Mouse (Mus musculus) kidney, postnatal 0 days (tissue): ENCODE measurements at regions not wholly inside any gene's neighbourhood (a gene's known extent, or its start where the extent isn't known, plus 50 kb on each side); places are given as distances from the start of the nearest gene placed in this dataset.

ENCODE experiments used
- ATAC-seq: fragments of 200-750 bp; cut with Nextera tagmentation; replicated peaks from 2 replicates; pipeline ENCODE4 v1.8.0; 2017; ENCODE audit warnings: low read depth, moderate number of reproducible peaks, moderate TSS enrichment, moderate library complexity; ENCODE audit not compliant: low FRiP score
- DNase-seq: peaks from one replicate; pipeline ENCODE4 v3.0.0-alpha.2; 2016; ENCODE audit warnings: low spot score
- H3K27ac ChIP-seq: fragments of 300-500 bp; sonication (generic); 2 replicates; pipeline ENCODE4 v1.5.1; 2014; ENCODE audit warnings: mild to moderate bottlenecking
- H3K27me3 ChIP-seq: fragments of 300-500 bp; sonication (generic); 2 replicates; pipeline ENCODE4 v1.6.1; 2014; ENCODE audit warnings: low read length, mixed read lengths; ENCODE audit not compliant: insufficient read depth
- H3K36me3 ChIP-seq: fragments of 300-500 bp; sonication (generic); 2 replicates; pipeline ENCODE4 v1.6.1; 2014; ENCODE audit warnings: low read length, mixed read lengths; ENCODE audit not compliant: insufficient read depth
- H3K4me1 ChIP-seq: fragments of 300-500 bp; sonication (generic); replicated peaks from 2 replicates; pipeline ENCODE4 v1.6.1; 2014; ENCODE audit warnings: antibody characterized with exemption, low read length, mixed read lengths; ENCODE audit not compliant: insufficient read depth
- H3K4me2 ChIP-seq: fragments of 300-500 bp; sonication (generic); 2 replicates; pipeline ENCODE4 v1.6.1; 2014; ENCODE audit warnings: mild to moderate bottlenecking, low read length, moderate library complexity, mixed read lengths
- H3K4me3 ChIP-seq: fragments of 300-500 bp; sonication (generic); replicated peaks from 2 replicates; pipeline ENCODE4 v1.5.1; 2014; ENCODE audit warnings: low read depth, low read length
- H3K9ac ChIP-seq: fragments of 300-500 bp; sonication (generic); 2 replicates; pipeline ENCODE4 v1.6.1; 2014; ENCODE audit warnings: low read depth, low read length
- H3K9me3 ChIP-seq: fragments of 300-500 bp; sonication (generic); replicated peaks from 2 replicates; pipeline ENCODE4 v1.6.1; 2016; ENCODE audit warnings: low read length, inconsistent platforms, mixed read lengths
- CTCF ChIP-seq: IDR thresholded peaks from 2 replicates; pipeline ENCODE4 v1.5.1; 2016; ENCODE audit warnings: antibody characterized with exemption, low read depth, mild to moderate bottlenecking, moderate library complexity
- WGBS: fragments of 180-500 bp; shearing (Covaris S2); extraction: QIAGEN DNeasy Blood & Tissue Kit; methylation state at CpG from one replicate; pipeline ENCODE4 v1.1.7; 2014; 5-methylcytosine and 5-hydroxymethylcytosine counted together

DNA sequence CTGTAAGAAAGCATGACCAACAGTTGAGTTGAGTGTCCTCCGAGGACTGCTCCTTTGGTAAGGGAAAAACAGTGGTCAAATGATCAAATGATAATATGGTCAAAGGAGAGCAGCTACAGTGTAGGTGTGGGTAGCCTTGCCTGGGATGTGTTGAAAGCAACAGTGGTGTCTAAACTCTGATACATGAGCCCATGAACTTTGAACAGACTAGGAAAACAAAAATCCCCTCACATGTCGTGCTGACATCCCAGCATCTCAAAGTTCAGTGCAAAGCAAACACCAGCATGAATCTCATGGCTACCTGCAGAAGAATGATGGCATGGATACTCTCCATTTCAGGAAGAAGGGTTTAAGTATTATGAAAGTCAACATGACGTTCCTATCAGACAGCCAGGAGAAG, 171.3 kb upstream of the Lpp start:
- H3K27me3 ChIP-seq, result no peaks in the 10 kb centered on the region
- no peak for DNase-seq
- H3K36me3 ChIP-seq, result no peaks in the 10 kb centered on the region
- H3K4me2 ChIP-seq, result no peak overlapping the region
- no peak for TF ChIP-seq CTCF
- H3K9ac ChIP-seq, result no peak overlapping the region
- H3K4me3 ChIP-seq, result no peak overlapping the region
- H3K4me1 ChIP-seq, result no peaks in the 10 kb centered on the region
- H3K9me3 ChIP-seq, result no peaks in the 10 kb centered on the region
- WGBS, result 80% methylated on average over 3 of the region's 3 CpGs
- no peak for ATAC-seq
- H3K27ac ChIP-seq, result no peak overlapping the region

DNA sequence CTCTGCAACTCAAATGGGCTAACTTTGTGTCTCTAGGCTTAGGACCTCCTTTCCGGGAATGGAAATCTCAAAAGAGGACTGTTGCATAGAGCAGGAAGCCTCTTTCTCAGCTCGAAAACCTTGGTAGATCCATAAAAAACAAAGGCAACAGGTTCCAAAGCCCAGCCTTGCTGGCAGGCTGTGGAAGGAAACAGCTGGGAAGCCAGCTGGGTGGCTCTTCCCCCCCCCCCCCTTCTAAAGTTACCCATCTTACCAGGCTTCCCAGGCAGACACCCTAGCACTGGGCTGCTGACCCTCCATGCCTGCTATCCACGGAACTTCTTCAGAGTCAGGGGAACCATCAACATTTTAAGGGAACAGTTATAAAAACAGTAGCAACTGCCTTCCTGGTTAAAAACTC, 172.7 kb upstream of the Lpp start:
- Histone ChIP-seq H3K9me3 (no peaks in the 10 kb centered on the region), H3K4me1 (no peaks in the 10 kb centered on the region), H3K9ac (no peak overlapping the region), H3K4me3 (no peak overlapping the region), H3K27ac (no peak overlapping the region), H3K36me3 (no peaks in the 10 kb centered on the region), H3K27me3 (no peaks in the 10 kb centered on the region), H3K4me2 (no peak overlapping the region)
- DNase-seq, result no peak
- WGBS, result 77% methylated on average over 3 of the region's 3 CpGs
- no peak for TF ChIP-seq CTCF
- no peak for ATAC-seq

DNA sequence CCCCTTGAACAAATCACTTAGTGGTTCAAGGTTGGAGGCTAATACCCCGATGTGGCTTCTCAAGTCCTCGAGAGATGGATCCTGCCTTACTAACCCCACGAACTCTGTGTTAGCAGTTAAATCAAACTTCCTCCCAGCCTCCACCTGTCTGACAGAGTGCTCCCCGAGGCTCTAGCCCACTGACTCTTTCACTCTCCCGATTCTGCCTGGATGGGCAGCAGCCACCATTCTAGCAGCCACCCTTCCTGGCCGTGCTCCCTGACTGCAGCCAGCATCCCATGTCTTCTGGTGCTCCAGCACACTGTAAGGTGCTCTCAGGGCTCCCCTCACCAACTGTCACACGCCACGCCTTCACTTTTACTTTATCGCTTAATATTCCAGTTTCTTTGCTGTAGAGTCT, 173.6 kb upstream of the Lpp start:
- no peak overlapping the region for H3K4me3 ChIP-seq
- H3K4me2 ChIP-seq, result no peak overlapping the region
- H3K9me3 ChIP-seq, result no peaks in the 10 kb centered on the region
- H3K27ac ChIP-seq, result no peak overlapping the region
- no peak for TF ChIP-seq CTCF
- no peak for DNase-seq
- H3K36me3 ChIP-seq, result no peaks in the 10 kb centered on the region
- ATAC-seq, result no peak
- no peak overlapping the region for H3K9ac ChIP-seq
- 83% methylated on average over 9 of the region's 9 CpGs for WGBS
- H3K27me3 ChIP-seq, result no peaks in the 10 kb centered on the region
- H3K4me1 ChIP-seq, result no peaks in the 10 kb centered on the region

DNA sequence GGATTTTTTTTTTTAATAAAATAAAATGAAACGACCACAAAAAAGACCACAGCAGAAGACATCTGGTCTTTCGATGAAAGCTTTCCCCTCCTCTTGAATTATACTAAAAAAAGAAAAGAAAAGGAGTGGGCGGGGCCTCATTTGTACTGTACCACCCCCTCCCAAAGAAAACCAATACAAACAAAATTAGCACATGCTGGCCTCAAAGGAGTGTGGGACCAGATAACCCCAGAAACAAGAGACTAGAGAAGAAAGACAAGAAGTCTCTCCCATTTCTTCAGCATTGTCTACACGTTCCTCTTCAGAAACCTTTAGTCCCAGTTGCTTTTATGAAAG, 174.5 kb upstream of the Lpp start:
- ATAC-seq (no peak), DNase-seq (no peak)
- H3K9me3 ChIP-seq, result no peaks in the 10 kb centered on the region
- H3K27ac ChIP-seq, result no peak overlapping the region
- no peaks in the 10 kb centered on the region for H3K4me1 ChIP-seq
- no peaks in the 10 kb centered on the region for H3K27me3 ChIP-seq
- WGBS, result 56% methylated on average over 4 of the region's 4 CpGs
- H3K9ac ChIP-seq, result no peak overlapping the region
- no peak for TF ChIP-seq CTCF
- H3K4me3 ChIP-seq, result no peak overlapping the region
- H3K36me3 ChIP-seq, result no peaks in the 10 kb centered on the region
- H3K4me2 ChIP-seq, result no peak overlapping the region

DNA sequence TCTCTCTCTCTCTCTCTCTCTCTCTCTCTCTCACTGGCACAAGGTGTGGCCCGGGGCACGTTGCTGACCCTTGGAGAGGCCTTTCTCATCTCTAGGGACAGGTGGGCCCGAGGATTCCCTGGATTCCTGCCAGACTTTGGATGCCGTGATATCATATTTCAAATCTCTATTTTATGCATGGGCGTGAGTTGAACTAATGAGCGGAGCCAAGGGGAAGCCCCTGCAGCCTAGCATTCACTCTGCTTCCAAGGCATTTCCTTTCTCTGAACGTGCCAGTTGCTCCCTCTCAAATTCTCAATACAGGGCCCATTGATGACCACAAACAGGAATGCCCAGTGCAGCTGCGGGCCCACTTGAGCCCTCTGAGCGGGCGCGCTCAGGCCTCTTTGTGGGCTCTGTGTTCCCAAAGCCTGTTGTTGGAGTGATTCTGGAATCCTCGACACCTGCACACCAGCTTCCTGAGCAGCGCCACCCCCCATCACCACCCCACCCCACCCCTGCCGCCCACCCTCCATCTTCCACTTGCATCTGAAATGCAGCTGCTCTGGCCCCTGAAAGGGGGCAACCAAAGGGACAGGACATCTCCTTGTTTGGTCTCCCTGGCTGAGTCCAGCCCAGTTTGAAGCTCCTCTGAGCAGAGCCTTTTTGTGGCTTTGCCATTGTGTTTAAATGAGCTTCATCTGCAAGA, 175.0 kb upstream of the Lpp start:
- H3K9ac ChIP-seq, result no peak overlapping the region
- H3K27ac ChIP-seq, result no peak overlapping the region
- H3K9me3 ChIP-seq, result no peaks in the 10 kb centered on the region
- H3K27me3 ChIP-seq, result no peaks in the 10 kb centered on the region
- no peak overlapping the region for H3K4me2 ChIP-seq
- no peaks in the 10 kb centered on the region for H3K36me3 ChIP-seq
- 39% methylated on average over 14 of the region's 14 CpGs for WGBS
- no peak overlapping the region for H3K4me3 ChIP-seq
- H3K4me1 ChIP-seq, result no peaks in the 10 kb centered on the region
- ATAC-seq (no peak), DNase-seq (no peak)
- no peak for TF ChIP-seq CTCF

DNA sequence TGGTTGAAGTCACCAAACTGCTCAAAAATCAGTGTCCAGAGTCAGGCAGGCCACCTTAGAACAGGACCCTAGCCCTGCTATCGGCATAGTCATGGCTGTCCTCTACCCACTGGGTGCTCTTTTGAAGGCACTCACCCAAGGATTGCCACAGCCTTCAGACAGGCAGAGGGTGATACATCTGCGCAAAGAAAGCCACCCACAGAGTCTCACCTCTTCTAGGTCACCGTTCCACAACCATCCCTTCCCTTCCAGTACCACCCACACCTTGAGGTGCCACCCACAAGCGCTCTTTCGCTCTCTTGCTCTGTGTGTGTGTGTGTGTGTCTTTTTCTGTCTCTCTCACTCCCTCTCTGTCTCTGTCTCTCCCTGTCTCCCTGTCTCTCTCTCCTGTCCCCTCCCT, 176.5 kb upstream of the Lpp start:
- Histone ChIP-seq H3K9me3 (no peaks in the 10 kb centered on the region), H3K4me1 (no peaks in the 10 kb centered on the region), H3K9ac (no peak overlapping the region), H3K36me3 (no peaks in the 10 kb centered on the region), H3K27ac (no peak overlapping the region), H3K4me2 (no peak overlapping the region), H3K27me3 (no peaks in the 10 kb centered on the region), H3K4me3 (no peak overlapping the region)
- no peak for TF ChIP-seq CTCF
- DNase-seq (no peak), ATAC-seq (no peak)
- 91% methylated on average over 5 of the region's 5 CpGs for WGBS

DNA sequence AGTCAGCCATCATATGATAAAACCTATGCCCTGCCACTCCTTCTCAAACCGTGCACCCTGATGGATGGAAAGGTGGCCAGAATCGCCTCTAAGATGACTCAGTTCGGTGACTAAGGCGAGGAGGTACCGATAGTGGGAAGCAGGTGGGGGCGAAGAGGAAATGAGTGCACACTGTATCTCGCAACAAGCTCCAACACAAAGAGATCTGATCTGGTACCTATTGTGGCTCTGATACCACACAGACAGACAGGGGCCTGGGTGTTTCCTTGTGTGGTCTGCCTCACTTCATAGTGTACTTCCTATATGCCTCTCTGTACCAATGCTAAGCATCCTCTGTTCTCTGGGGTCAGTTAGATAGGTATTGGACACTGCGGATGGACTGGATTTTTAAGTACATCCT, 178.0 kb upstream of the Lpp start:
- no peak overlapping the region for H3K9ac ChIP-seq
- ATAC-seq (no peak), DNase-seq (no peak)
- no peaks in the 10 kb centered on the region for H3K36me3 ChIP-seq
- H3K9me3 ChIP-seq, result no peaks in the 10 kb centered on the region
- 86% methylated on average over 8 of the region's 8 CpGs for WGBS
- H3K4me2 ChIP-seq, result no peak overlapping the region
- no peak overlapping the region for H3K4me3 ChIP-seq
- H3K27ac ChIP-seq, result no peak overlapping the region
- TF ChIP-seq CTCF, result no peak
- H3K27me3 ChIP-seq, result no peaks in the 10 kb centered on the region
- H3K4me1 ChIP-seq, result no peaks in the 10 kb centered on the region
